Mouse (Mus musculus) forebrain, embryonic 11.5 days (tissue): ENCODE results near the gene Rnase4. TPM values are rescaled to one million over a fixed set of nuclear protein-coding genes. Genes with fewer than 3 reads are reported as not detected.

Experiments
- ATAC-seq: fragments of 200-750 bp; cut with Nextera tagmentation; replicated peaks from 2 replicates; pipeline ENCODE4 v1.8.0; 2017; ENCODE audit warnings: moderate TSS enrichment; ENCODE audit not compliant: low FRiP score
- DNase-seq: peaks from one replicate; pipeline ENCODE4 v3.0.0-alpha.2; 2017; ENCODE audit warnings: low spot score
- H3K27ac ChIP-seq: fragments of 300-500 bp; sonication (generic); 2 replicates; pipeline ENCODE4 v1.5.1; 2014; ENCODE audit warnings: low read depth, low read length
- H3K27me3 ChIP-seq: fragments of 300-500 bp; sonication (generic); 2 replicates; pipeline ENCODE4 v1.6.1; 2014; ENCODE audit warnings: mild to moderate bottlenecking, low read length, mixed read lengths; ENCODE audit not compliant: control insufficient read depth, insufficient read depth
- H3K36me3 ChIP-seq: fragments of 300-500 bp; sonication (generic); 2 replicates; pipeline ENCODE4 v1.6.1; 2014; ENCODE audit warnings: mild to moderate bottlenecking, low read length, moderate library complexity, mixed read lengths; ENCODE audit not compliant: control insufficient read depth, insufficient read depth
- H3K4me1 ChIP-seq: fragments of 300-500 bp; sonication (generic); replicated peaks from 2 replicates; pipeline ENCODE4 v1.6.1; 2014; ENCODE audit warnings: low read length, mixed read lengths; ENCODE audit not compliant: control insufficient read depth, insufficient read depth
- H3K4me2 ChIP-seq: fragments of 300-500 bp; sonication (generic); 2 replicates; pipeline ENCODE4 v1.6.1; 2014; ENCODE audit warnings: low read depth, mild to moderate bottlenecking, low read length, moderate library complexity, mixed read lengths; ENCODE audit not compliant: severe bottlenecking
- H3K4me3 ChIP-seq: fragments of 300-500 bp; sonication (generic); 2 replicates; pipeline ENCODE4 v1.5.1; 2014; ENCODE audit warnings: low read depth, low read length
- H3K9ac ChIP-seq: fragments of 300-500 bp; sonication (generic); 2 replicates; pipeline ENCODE4 v1.6.1; 2014; ENCODE audit warnings: low read length
- H3K9me3 ChIP-seq: fragments of 300-500 bp; sonication (generic); 2 replicates; pipeline ENCODE4 v1.6.1; 2016; ENCODE audit warnings: low read length, mixed read lengths; ENCODE audit not compliant: control insufficient read depth
- WGBS: fragments of 180-500 bp; shearing (Covaris S2); extraction: QIAGEN DNeasy Blood & Tissue Kit; methylation state at CpG from one replicate; pipeline ENCODE4 v1.1.7; 2014; 5-methylcytosine and 5-hydroxymethylcytosine counted together
- polyA plus RNA-seq: library from polyadenylated mRNA; unstranded; fragments of >200 nt; fragmentation: Nextera tagmentation; extraction: Ambion mirVana; gene quantifications from 2 replicates; pipeline ENCODE4 v1.2.1, GENCODE M21; 2014

Rnase4 gene
- polyA plus RNA-seq, 1 experiment from 2014 or later = 11.4 TPM

- ATAC-seq (no peak), DNase-seq (no peak)
- H3K27me3 ChIP-seq = no peaks in the 10 kb centered on the region
- no peaks in the 10 kb centered on the region for H3K9me3 ChIP-seq
- WGBS = 89% methylated on average over 4 of the region's 4 CpGs
- no peaks in the 10 kb centered on the region for H3K4me1 ChIP-seq
- H3K4me3 ChIP-seq = no peak overlapping the region
- no peaks in the 10 kb centered on the region for H3K36me3 ChIP-seq
- no peak overlapping the region for H3K9ac ChIP-seq
- no peak overlapping the region for H3K27ac ChIP-seq
- H3K4me2 ChIP-seq = no peak overlapping the region
Observed at GRCm38 (mm10) chr14:51143287-51143686, 52.4 kb downstream of the Rnase4 start.

- Histone ChIP-seq H3K4me1 (no peaks in the 10 kb centered on the region), H3K9me3 (no peaks in the 10 kb centered on the region), H3K4me3 (no peak overlapping the region), H3K4me2 (no peak overlapping the region), H3K9ac (no peak overlapping the region), H3K27ac (no peak overlapping the region), H3K27me3 (no peaks in the 10 kb centered on the region), H3K36me3 (no peaks in the 10 kb centered on the region)
- WGBS = 84% methylated on average over 2 of the region's 2 CpGs
- ATAC-seq (no peak), DNase-seq (no peak)
Observed at GRCm38 (mm10) chr14:51143937-51144336, 53.1 kb downstream of the Rnase4 start.

GRCm38 (mm10) chr14:51144451-51144850 is 53.6 kb downstream of the Rnase4 start:
- H3K4me3 ChIP-seq = no peak overlapping the region
- no peaks in the 10 kb centered on the region for H3K4me1 ChIP-seq
- no peak for ATAC-seq
- DNase-seq = no peak
- H3K36me3 ChIP-seq = no peaks in the 10 kb centered on the region
- WGBS = 97% methylated on average over 4 of the region's 4 CpGs
- H3K9ac ChIP-seq = no peak overlapping the region
- H3K9me3 ChIP-seq = no peaks in the 10 kb centered on the region
- no peak overlapping the region for H3K27ac ChIP-seq
- H3K4me2 ChIP-seq = no peak overlapping the region
- H3K27me3 ChIP-seq = no peaks in the 10 kb centered on the region

GRCm38 (mm10) chr14:51145521-51145920 is 54.6 kb downstream of the Rnase4 start:
- Histone ChIP-seq H3K36me3 (no peaks in the 10 kb centered on the region), H3K4me3 (no peak overlapping the region), H3K4me2 (no peak overlapping the region), H3K27ac (no peak overlapping the region), H3K27me3 (no peaks in the 10 kb centered on the region), H3K9me3 (no peaks in the 10 kb centered on the region), H3K9ac (no peak overlapping the region), H3K4me1 (no peaks in the 10 kb centered on the region)
- WGBS = 88% methylated on average over 6 of the region's 6 CpGs
- no peak for ATAC-seq
- DNase-seq = no peak

GRCm38 (mm10) chr14:51146685-51147084 is 55.8 kb downstream of the Rnase4 start, which contains the start of gene Rnase1:
Gene Rnase1, minus strand, starts transcription at chr14:51146785.
- H3K27ac ChIP-seq = no peak within 1 kb of the TSS
- H3K36me3 ChIP-seq = no peaks in the 10 kb centered on the region
- ATAC-seq (no peak), DNase-seq (no peak)
- no peaks in the 10 kb centered on the region for H3K27me3 ChIP-seq
- WGBS = 51% methylated on average over 2 of the region's 2 CpGs
- no peak within 1 kb of the TSS for H3K4me2 ChIP-seq
- no peaks in the 10 kb centered on the region for H3K4me1 ChIP-seq
- no peak within 1 kb of the TSS for H3K4me3 ChIP-seq
- H3K9ac ChIP-seq = no peak within 1 kb of the TSS
- no peaks in the 10 kb centered on the region for H3K9me3 ChIP-seq

GRCm38 (mm10) chr14:51148006-51148405 is 57.1 kb downstream of the Rnase4 start:
- no peak overlapping the region for H3K27ac ChIP-seq
- H3K4me2 ChIP-seq = no peak overlapping the region
- H3K36me3 ChIP-seq = no peaks in the 10 kb centered on the region
- no peak overlapping the region for H3K9ac ChIP-seq
- H3K4me3 ChIP-seq = no peak overlapping the region
- 84% methylated on average over 3 of the region's 3 CpGs for WGBS
- no peak for DNase-seq
- ATAC-seq = no peak
- H3K4me1 ChIP-seq = no peaks in the 10 kb centered on the region
- no peaks in the 10 kb centered on the region for H3K9me3 ChIP-seq
- no peaks in the 10 kb centered on the region for H3K27me3 ChIP-seq

- ATAC-seq (no peak), DNase-seq (no peak)
- H3K9ac ChIP-seq = no peak overlapping the region
- H3K27ac ChIP-seq = no peak overlapping the region
- WGBS = 69% methylated on average over 5 of the region's 5 CpGs
- H3K36me3 ChIP-seq = no peaks in the 10 kb centered on the region
- H3K27me3 ChIP-seq = no peaks in the 10 kb centered on the region
- no peaks in the 10 kb centered on the region for H3K4me1 ChIP-seq
- no peak overlapping the region for H3K4me2 ChIP-seq
- H3K4me3 ChIP-seq = no peak overlapping the region
- no peaks in the 10 kb centered on the region for H3K9me3 ChIP-seq
Observed at GRCm38 (mm10) chr14:51149164-51149563, 58.3 kb downstream of the Rnase4 start.

- no peak overlapping the region for H3K4me2 ChIP-seq
- H3K4me3 ChIP-seq = no peak overlapping the region
- no peaks in the 10 kb centered on the region for H3K9me3 ChIP-seq
- no peak for DNase-seq
- 89% methylated on average over 3 of the region's 3 CpGs for WGBS
- H3K27me3 ChIP-seq = no peaks in the 10 kb centered on the region
- H3K27ac ChIP-seq = no peak overlapping the region
- ATAC-seq = no peak
- no peaks in the 10 kb centered on the region for H3K4me1 ChIP-seq
- no peak overlapping the region for H3K9ac ChIP-seq
- H3K36me3 ChIP-seq = no peaks in the 10 kb centered on the region
Observed at GRCm38 (mm10) chr14:51150206-51150831, 59.4 kb downstream of the Rnase4 start.

- Histone ChIP-seq H3K4me3 (no peak overlapping the region), H3K9me3 (no peaks in the 10 kb centered on the region), H3K9ac (no peak overlapping the region), H3K27me3 (no peaks in the 10 kb centered on the region), H3K4me1 (no peaks in the 10 kb centered on the region), H3K27ac (no peak overlapping the region), H3K36me3 (no peaks in the 10 kb centered on the region), H3K4me2 (no peak overlapping the region)
- no peak for DNase-seq
- no peak for ATAC-seq
- 86% methylated on average over 5 of the region's 5 CpGs for WGBS
Observed at GRCm38 (mm10) chr14:51152249-51152870, 61.5 kb downstream of the Rnase4 start.
